Mouse (Mus musculus) bone marrow macrophage, adult 2 months (primary cell): ENCODE results near the gene 4921517D22Rik.

Experiments used
- CTCF ChIP-seq: IDR thresholded peaks from 2 replicates; pipeline ENCODE4 v1.5.1; 2012; ENCODE audit warnings: low read depth, mild to moderate bottlenecking, low read length, moderate library complexity
- POLR2A ChIP-seq: IDR thresholded peaks from 2 replicates; pipeline ENCODE4 v1.6.1; 2012; ENCODE audit warnings: mild to moderate bottlenecking, low read depth, low read length, borderline replicate concordance

DNA sequence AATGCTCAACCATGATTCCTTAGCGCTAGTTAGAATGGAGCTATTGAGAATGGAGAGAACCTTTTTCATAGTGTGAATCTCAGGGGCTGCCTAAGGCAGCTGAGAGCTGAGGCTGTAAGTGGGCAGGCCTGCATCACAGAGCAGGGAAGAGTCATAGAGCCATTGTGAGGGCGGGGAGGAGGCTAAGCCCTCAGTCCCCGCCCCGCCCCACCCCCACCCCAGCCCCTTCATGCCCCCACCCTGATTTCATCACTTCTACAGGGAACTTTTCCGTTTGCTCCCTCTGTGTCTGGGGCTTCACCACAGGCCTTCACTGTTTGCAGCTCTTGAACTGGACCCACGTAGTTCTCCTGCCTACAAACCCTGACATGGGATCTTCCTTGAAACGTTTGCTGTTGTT is 37.7 kb upstream of the 4921517D22Rik start, which contains the start of gene Spata31d1d:
- TF ChIP-seq CTCF (no peak), POLR2A (no peak)
